Mouse (Mus musculus): ENCODE measurements around the gene Adam12.

DNA sequence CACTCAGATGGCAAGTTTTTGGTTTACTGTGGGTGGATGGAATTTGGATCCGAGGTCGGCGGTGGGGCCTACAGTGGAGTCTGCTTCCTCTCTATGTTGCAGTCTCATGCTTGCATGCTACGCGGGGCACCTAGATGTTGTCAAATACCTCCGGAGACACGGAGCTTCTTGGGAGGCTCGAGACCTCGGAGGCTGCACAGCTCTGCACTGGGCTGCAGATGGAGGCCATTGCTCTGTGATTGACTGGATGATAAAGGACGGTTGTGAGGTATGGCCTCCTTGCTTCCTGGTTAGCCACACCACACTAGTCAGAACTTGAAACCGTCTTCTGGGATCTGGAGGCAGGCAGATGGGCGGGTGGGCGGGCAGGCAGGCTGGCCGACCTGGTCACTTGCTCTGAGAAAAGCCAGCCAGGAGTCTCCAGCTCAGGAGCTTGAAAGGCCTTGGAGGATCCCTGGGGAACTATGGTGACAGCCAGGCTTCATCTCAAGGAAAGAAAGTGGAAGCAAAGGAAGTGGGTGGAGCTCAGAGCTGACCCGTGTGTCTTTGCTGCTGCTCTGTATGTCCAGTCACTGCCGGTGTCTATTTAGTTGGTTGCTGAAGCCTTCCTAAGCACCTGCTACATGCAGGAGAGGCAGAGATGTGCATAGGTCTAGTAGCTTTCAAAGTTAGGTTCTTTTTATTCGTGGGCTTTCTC lies 355.2 kb downstream of the Adam12 start:
- TF ChIP-seq POLR2A (IDR thresholded peaks at IDR 0.05; ENCODE audit: extremely low read depth, insufficient read depth, low read length), result no peak
- TF ChIP-seq CTCF (IDR thresholded peaks at IDR 0.05; ENCODE audit: low read depth, low read length), result no peak
